Mouse (Mus musculus) thymus, adult 2 months (tissue): ENCODE measurements around the gene Rimbp3. TPM values are rescaled to one million over a fixed set of nuclear protein-coding genes. Genes with fewer than 3 reads are reported as not detected.

Experiments
- DNase-seq: peaks from one replicate; pipeline ENCODE4 v3.0.0; 2021
- H3K27ac ChIP-seq: fragments of 200-500 bp; 2 replicates; pipeline ENCODE4 v1.5.1; 2012; ENCODE audit warnings: low read length, control low read depth; ENCODE audit not compliant: control insufficient read depth, insufficient read depth
- H3K27me3 ChIP-seq: fragments of 200-500 bp; 2 replicates; pipeline ENCODE4 v1.6.1; 2012; ENCODE audit warnings: mild to moderate bottlenecking, low read length, moderate library complexity, mixed read lengths; ENCODE audit not compliant: control insufficient read depth, insufficient read depth
- H3K36me3 ChIP-seq: fragments of 200-500 bp; 2 replicates; pipeline ENCODE4 v1.6.1; 2012; ENCODE audit warnings: mild to moderate bottlenecking, low read length, moderate library complexity; ENCODE audit not compliant: control insufficient read depth, insufficient read depth
- H3K4me1 ChIP-seq: fragments of 200-500 bp; replicated peaks from 2 replicates; pipeline ENCODE4 v1.6.1; 2012; ENCODE audit warnings: low read length; ENCODE audit not compliant: control insufficient read depth, insufficient read depth
- H3K4me3 ChIP-seq: fragments of 200-500 bp; 2 replicates; pipeline ENCODE4 v1.5.1; 2012; ENCODE audit warnings: mild to moderate bottlenecking, low read length, control low read depth, moderate library complexity; ENCODE audit not compliant: control insufficient read depth, insufficient read depth
- CTCF ChIP-seq: fragments of 200-500 bp; IDR thresholded peaks from 2 replicates; pipeline ENCODE4 v1.5.1; 2012; ENCODE audit warnings: mild to moderate bottlenecking, control low read depth, low read length, moderate library complexity, borderline replicate concordance; ENCODE audit not compliant: control insufficient read depth, poor library complexity, insufficient read depth; ENCODE audit errors: extremely low read depth
- POLR2A ChIP-seq: fragments of 200-500 bp; IDR thresholded peaks from 2 replicates; pipeline ENCODE4 v1.6.1; 2012; ENCODE audit warnings: mild to moderate bottlenecking, low read length, control low read depth, moderate library complexity; ENCODE audit not compliant: control insufficient read depth, poor library complexity, insufficient read depth; ENCODE audit errors: extremely low read depth
- WGBS: fragments of 180-500 bp; shearing (Covaris S2); methylation state at CpG from one replicate; pipeline ENCODE4 v1.1.7; 2018; 5-methylcytosine and 5-hydroxymethylcytosine counted together
- polyA plus RNA-seq: library from polyadenylated mRNA; depleted of rRNA; stranded (reverse); fragments of >200 nt; gene quantifications from 2 replicates; pipeline ENCODE4 v1.2.3, GENCODE M21; 2012

The Rimbp3 gene
- polyA plus RNA-seq, 1 experiment: 0.51 TPM

DNA sequence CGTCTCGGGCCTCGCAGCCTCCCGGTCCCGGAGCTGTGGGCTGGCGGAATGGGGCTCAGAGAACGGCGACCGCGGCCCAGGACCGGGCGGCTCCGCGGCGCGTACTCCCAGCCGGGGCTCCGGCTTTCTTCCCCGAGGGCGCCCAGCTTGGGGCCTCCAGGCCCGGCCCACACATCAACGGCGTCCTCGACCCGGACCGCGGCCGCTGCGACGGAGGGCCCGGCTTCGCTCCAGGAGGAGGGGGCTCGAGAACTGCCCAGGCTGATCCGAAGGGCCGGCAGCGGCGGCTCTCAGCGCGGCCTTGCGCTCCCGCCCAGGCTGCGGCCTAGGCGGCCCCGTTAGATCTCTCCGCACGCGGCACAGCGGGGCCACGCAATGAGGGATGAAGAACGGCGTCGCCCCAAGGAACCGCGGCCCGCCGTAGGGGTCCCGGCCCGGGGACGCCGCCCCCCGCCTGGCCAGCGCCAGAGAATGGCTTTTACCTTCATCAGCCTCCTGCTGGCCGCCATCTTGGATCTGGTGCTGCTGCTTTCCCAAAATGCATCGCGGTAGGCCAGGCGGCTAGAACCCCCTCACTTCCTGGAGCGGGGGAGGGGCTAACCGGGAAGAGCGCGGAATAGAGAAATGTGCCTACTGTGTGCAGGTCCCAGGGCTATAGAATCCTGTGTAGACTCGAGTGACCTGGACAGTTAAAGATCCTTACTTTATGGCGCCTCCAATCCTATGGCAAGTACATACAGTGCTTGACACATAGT lies 7.3 kb upstream of the Rimbp3 start:
- under 1% methylated on average over 72 of the region's 72 CpGs for whole genome bisulfite sequencing

DNA sequence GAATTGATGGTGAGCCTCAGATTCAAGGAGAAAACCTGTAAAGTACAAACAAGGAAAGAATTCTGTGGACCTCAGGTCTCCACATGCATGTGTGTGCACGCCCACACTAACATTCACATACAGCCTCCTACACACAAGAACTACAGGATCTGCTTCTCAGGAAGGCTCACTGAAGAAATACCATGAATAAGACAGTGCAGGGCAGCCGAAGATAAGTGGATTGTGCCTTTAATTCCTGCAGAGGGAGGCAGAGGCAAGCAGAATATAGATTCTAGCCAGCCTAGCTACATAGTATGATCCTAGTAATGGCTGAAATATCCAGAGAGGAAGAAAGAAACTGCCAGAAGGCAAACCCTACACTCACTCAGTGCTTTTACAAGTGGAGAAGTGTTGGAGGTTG lies 6.4 kb upstream of the Rimbp3 start:
- DNase-seq: no peak
- Histone ChIP-seq H3K36me3 (no peaks in the 10 kb centered on the region), H3K27me3 (no peaks in the 10 kb centered on the region), H3K4me1 (peaks cover 3% of the 10 kb centered on the region), H3K27ac (no peak overlapping the region), H3K4me3 (no peak overlapping the region)
- TF ChIP-seq POLR2A (no peak), CTCF (no peak)
- WGBS: 68% methylated on average over 2 of the region's 2 CpGs

More for the DNA sequence above, 7.3 kb upstream of the Rimbp3 start:
- Histone ChIP-seq H3K4me1 (peaks cover 3% of the 10 kb centered on the region), H3K4me3 (peak overlapping the region; percentile 100), H3K36me3 (no peaks in the 10 kb centered on the region), H3K27ac (no peak overlapping the region), H3K27me3 (no peaks in the 10 kb centered on the region)
- TF ChIP-seq CTCF: no peak
- TF ChIP-seq POLR2A: peak; percentile 60; the same call in 1 of the 2 replicates
- peak; percentile 91 for DNase-seq

DNA sequence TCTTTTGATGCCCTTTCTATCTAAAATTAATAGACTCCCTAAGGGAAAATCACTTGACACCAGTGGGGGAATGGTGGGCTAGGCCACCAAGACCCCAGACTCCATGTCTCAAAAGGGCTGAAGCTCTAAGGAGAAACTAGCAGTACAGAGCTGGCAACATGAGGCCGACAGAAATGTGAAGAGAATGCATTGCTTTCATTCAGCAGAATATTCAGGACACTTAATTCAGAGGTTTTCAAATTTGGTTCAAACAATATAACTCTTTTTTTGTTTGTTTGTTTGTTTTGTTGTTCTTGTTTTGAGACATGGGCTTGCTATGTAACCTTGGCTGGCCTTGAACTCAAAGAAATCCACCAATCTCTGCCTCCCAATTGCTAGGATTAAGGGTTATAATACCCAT lies 5.9 kb upstream of the Rimbp3 start, which contains the start of gene Ube2l3:
Gene Ube2l3, minus strand, starts transcription at position 101 of the 400 bp plus-strand sequence.
- Histone ChIP-seq H3K4me3 (no peak within 1 kb of the TSS), H3K4me1 (peaks cover 3% of the 10 kb centered on the region), H3K27me3 (no peaks in the 10 kb centered on the region), H3K36me3 (no peaks in the 10 kb centered on the region), H3K27ac (no peak within 1 kb of the TSS)
- TF ChIP-seq CTCF (no peak), POLR2A (no peak)
- no peak for DNase-seq
- WGBS: 97% methylated on average over 1 of the region's 1 CpGs

DNA sequence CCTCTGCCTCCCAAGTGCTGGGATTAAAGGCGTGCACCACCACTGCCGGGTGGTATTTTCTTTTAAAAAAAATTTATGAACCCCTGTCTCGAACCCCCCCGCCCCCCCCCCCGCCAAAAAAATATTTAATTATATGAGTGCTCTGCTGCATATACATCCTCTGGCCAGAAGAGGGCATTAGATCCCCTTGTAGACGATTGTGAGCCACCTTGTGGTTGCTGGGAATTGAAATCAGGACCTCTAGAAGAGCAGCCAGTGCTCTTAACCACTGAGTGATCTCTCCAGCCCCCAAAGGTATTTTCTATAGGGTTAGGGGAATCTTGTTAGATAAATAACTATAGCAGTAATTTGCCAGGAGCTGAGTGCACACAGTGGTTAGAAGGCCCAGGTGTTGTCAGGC lies 3.4 kb upstream of the Rimbp3 start:
- no peak overlapping the region for H3K27ac ChIP-seq
- no peaks in the 10 kb centered on the region for H3K36me3 ChIP-seq
- H3K27me3 ChIP-seq: no peaks in the 10 kb centered on the region
- DNase-seq: peak; percentile 43
- 0% methylated on average over 6 of the region's 6 CpGs for WGBS
- H3K4me3 ChIP-seq: no peak overlapping the region
- peaks cover 11% of the 10 kb centered on the region for H3K4me1 ChIP-seq
- TF ChIP-seq CTCF (no peak), POLR2A (no peak)

GRCm38 (mm10) chr16:17209404-17209960 lies 1.1 kb downstream of the Rimbp3 start:
- WGBS: 2% methylated on average over 37 of the region's 37 CpGs
- Histone ChIP-seq H3K36me3 (no peaks in the 10 kb centered on the region), H3K27ac (no peak overlapping the region), H3K4me3 (peak overlapping the region; percentile 73), H3K27me3 (no peaks in the 10 kb centered on the region), H3K4me1 (peaks cover 17% of the 10 kb centered on the region)
- no peak for TF ChIP-seq CTCF
- DNase-seq: no peak

DNA sequence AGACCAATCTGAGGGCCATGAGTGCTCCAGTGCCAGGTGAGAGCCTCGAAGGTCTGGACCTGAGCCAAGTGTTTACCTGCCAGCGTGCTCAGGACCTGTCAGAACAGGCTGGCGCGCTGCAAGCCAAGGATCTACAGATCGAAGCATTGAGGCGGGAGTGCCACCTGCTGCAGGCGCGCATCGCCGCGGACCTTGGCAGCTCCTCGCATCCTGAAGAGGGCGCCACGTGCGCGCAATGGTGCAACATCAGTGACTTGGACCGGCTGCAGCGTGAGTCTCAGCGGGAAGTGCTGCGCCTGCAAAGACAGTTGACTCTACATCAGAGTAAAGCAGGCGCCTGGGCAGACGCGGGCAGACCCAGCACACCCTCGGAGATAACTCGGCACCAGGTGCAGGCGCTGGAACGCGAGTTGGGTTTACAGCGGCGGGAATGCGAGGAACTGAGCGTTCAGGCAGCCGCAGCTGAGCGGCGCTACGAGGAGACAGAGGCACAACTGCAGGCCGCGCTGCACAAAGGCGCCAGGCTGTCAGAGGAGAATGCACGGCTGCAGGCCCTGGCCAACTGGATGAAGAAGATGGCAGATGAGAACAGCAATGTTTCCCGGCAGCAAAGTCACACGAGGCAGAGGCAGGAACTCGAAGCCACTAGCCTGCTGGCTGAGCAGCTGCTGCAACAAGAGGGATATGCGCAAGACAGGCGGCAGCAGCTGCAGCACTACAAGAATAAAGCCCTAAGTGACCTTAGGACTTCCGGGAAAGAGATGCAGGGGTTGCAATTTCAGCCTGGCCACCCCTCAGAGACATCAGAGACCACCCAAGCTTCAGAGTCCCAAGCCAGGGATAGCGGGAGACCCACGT lies 1.8 kb downstream of the Rimbp3 start:
- Histone ChIP-seq H3K36me3 (no peaks in the 10 kb centered on the region), H3K27ac (no peak overlapping the region), H3K4me3 (peak overlapping the region; percentile 73), H3K4me1 (peaks cover 17% of the 10 kb centered on the region), H3K27me3 (no peaks in the 10 kb centered on the region)
- TF ChIP-seq CTCF (peak; percentile 94), POLR2A (peak; percentile 28; the same call in 1 of the 2 replicates)
- WGBS: 11% methylated on average over 48 of the region's 48 CpGs
- peak; percentile 93 for DNase-seq
